Mouse (Mus musculus) left cerebral cortex, adult 9 months (tissue): Measurements from ENCODE around the gene Isca2.
A peak's percentile ranks its signal among the peaks of the same experiment; 100 is the strongest.

ENCODE experiments used
- DNase-seq, 2 experiments: peaks; one replicate each; pipeline ENCODE4 v3.0.0; 2022; ENCODE audit warnings: low spot score in 2 of 2

The Isca2 gene

GRCm38 (mm10) chr12:84772726-84773441, at the start of gene Isca2, which contains the start of gene Npc2:
Isca2 (plus strand) TSS chr12:84773251.
Npc2 (minus strand) TSS chr12:84773152.
- DNase-seq: peak; percentile 98

- no peak for DNase-seq
These were observed 46.7 kb upstream of the Isca2 start for GRCm38 (mm10) chr12:84726391-84726790.

GRCm38 (mm10) chr12:84726986-84727385, 46.1 kb upstream of the Isca2 start:
- no peak for DNase-seq

GRCm38 (mm10) chr12:84727434-84727833, 45.6 kb upstream of the Isca2 start:
- no peak for DNase-seq

GRCm38 (mm10) chr12:84728421-84728820, 44.6 kb upstream of the Isca2 start:
- DNase-seq: no peak

- DNase-seq: no peak
These were observed 39.7 kb upstream of the Isca2 start for GRCm38 (mm10) chr12:84733366-84733765.

- DNase-seq: no peak
These were observed 29.6 kb upstream of the Isca2 start for GRCm38 (mm10) chr12:84743496-84743895.

- no peak for DNase-seq
These were observed 27.4 kb upstream of the Isca2 start for GRCm38 (mm10) chr12:84745700-84746099.

- no peak for DNase-seq
These were observed 24.9 kb upstream of the Isca2 start for GRCm38 (mm10) chr12:84748134-84748533.

- no peak for DNase-seq
These were observed 22.4 kb upstream of the Isca2 start for GRCm38 (mm10) chr12:84750661-84751060.

- no peak for DNase-seq
These were observed 20.7 kb upstream of the Isca2 start for GRCm38 (mm10) chr12:84752131-84752977.

- peak in 1 of 2 experiments; percentile 51 for DNase-seq
These were observed 17.9 kb upstream of the Isca2 start for GRCm38 (mm10) chr12:84755008-84755695.

GRCm38 (mm10) chr12:84756016-84756415, 17.0 kb upstream of the Isca2 start:
- peak; percentile 59 to 75 for DNase-seq

- no peak for DNase-seq
These were observed 14.0 kb upstream of the Isca2 start for GRCm38 (mm10) chr12:84759063-84759462.

GRCm38 (mm10) chr12:84762532-84762931, 10.5 kb upstream of the Isca2 start:
- DNase-seq: no peak

GRCm38 (mm10) chr12:84763577-84764218, 9.4 kb upstream of the Isca2 start:
- DNase-seq: no peak

GRCm38 (mm10) chr12:84764756-84765155, 8.3 kb upstream of the Isca2 start:
- no peak for DNase-seq

- no peak for DNase-seq
These were observed 7.5 kb upstream of the Isca2 start for GRCm38 (mm10) chr12:84765506-84765905.

GRCm38 (mm10) chr12:84766113-84766735, 6.8 kb upstream of the Isca2 start:
- DNase-seq: no peak

- no peak for DNase-seq
These were observed 5.5 kb upstream of the Isca2 start for GRCm38 (mm10) chr12:84767510-84767909.

- DNase-seq: no peak
These were observed 3.4 kb upstream of the Isca2 start for GRCm38 (mm10) chr12:84769624-84770023.
